1 mouse cellular context compared by ENCODE assay signal in the genomic region with DNA sequence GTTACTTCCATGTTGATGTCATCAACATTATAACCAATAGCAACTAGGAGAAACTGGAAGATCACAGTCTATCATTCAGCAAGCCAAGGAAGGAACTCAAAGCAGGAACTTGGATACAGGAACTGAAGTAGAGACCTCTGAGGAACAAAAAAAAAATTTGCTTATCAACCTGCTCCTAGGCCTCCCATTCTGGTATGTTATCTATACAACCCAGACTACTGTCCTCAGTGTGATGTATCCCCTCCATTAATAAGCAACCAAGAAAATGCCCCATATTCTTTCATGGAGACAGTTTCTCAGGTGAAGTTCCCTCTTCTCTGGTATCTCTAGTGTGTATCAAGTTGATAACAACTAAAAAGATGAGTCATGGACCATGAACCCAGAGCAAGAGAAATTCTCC.
A peak's percentile ranks its signal among the peaks of the same experiment; 100 is the strongest.
TF ChIP-seq lines count a peak whose summit lies in the region.

No protein-coding gene starts in this region.

TF ChIP-seq in MEL, 35 proteins besides CTCF, POLR2A, EP300 and RAD21 (continued from another document):
- TF ChIP-seq TCF12 (IDR thresholded peaks at IDR 0.05; ENCODE audit: low read depth, low read length), result peak; percentile 99
- TF ChIP-seq CHD2 (IDR thresholded peaks at IDR 0.05; ENCODE audit: low read length), result peak; percentile 48; the same call in 1 of the 2 replicates
- TF ChIP-seq MYB (IDR thresholded peaks at IDR 0.05; ENCODE audit: low read depth, low read length), result peak; percentile 74
- TF ChIP-seq BHLHE40 (IDR thresholded peaks at IDR 0.05; ENCODE audit: borderline replicate concordance, low read depth, low read length), result peak; percentile 63
- no peak for TF ChIP-seq ZMIZ1 (IDR thresholded peaks at IDR 0.05; ENCODE audit: low read depth, low read length)
- peak; percentile 78 for TF ChIP-seq MAFK (IDR thresholded peaks at IDR 0.05; ENCODE audit: borderline replicate concordance, low read depth, low read length)
- TF ChIP-seq GABPA (IDR thresholded peaks at IDR 0.05; ENCODE audit: low read depth, low read length), result peak; percentile 80; the same call in 1 of the 2 replicates
- peak; percentile 99 for TF ChIP-seq ZNF384 (IDR thresholded peaks at IDR 0.05; ENCODE audit: low read depth, low read length)
- no peak for TF ChIP-seq NRF1 (IDR thresholded peaks at IDR 0.05; ENCODE audit: insufficient read depth, low read depth, low read length, poor library complexity, severe bottlenecking)
- no peak for TF ChIP-seq USF1 (IDR thresholded peaks at IDR 0.05; ENCODE audit: low read depth, low read length)
- TF ChIP-seq UBTF (IDR thresholded peaks at IDR 0.05; ENCODE audit: borderline replicate concordance, insufficient read depth, low read depth, low read length), result no peak
- TF ChIP-seq USF2 (IDR thresholded peaks at IDR 0.05; ENCODE audit: borderline replicate concordance in 1 of 2, insufficient read depth in 1 of 2, low read depth in 1 of 2, low read length in 2 of 2), result no peak
- 0 out of 2 replicates have a peak, but pooled peaks have one; percentile 12 for TF ChIP-seq MXI1 (IDR thresholded peaks at IDR 0.05; ENCODE audit: low read depth, low read length)
- TF ChIP-seq CHD1 (IDR thresholded peaks at IDR 0.05; ENCODE audit: low read depth, low read length), result no peak
- peak; percentile 79; the same call in 1 of the 2 replicates for TF ChIP-seq JUND (IDR thresholded peaks at IDR 0.05; ENCODE audit: low read depth, low read length)
- no peak for TF ChIP-seq NELFE (IDR thresholded peaks at IDR 0.05; ENCODE audit: low read depth, low read length)
- no peak for TF ChIP-seq SMC3 (IDR thresholded peaks at IDR 0.05; ENCODE audit: low read depth, low read length)
- no peak for TF ChIP-seq MAX (IDR thresholded peaks at IDR 0.05; ENCODE audit: low read length)
- TF ChIP-seq POLR2AphosphoS2 (IDR thresholded peaks at IDR 0.05; ENCODE audit: low read length), result peak; percentile 60; the same call in 1 of the 2 replicates
